Mouse (Mus musculus) adrenal gland, postnatal 0 days (tissue): ENCODE results near the gene Galnt9. TPM values are rescaled to one million over a fixed set of nuclear protein-coding genes. Genes with fewer than 3 reads are reported as not detected.

Experiments used
- microRNA-seq: library from miRNA; unstranded; fragments of <30 nt; microRNA quantifications from one replicate; pipeline ENCODE4, GENCODE M21; 2016; ENCODE audit warnings: borderline replicate concordance; ENCODE audit not compliant: insufficient number of aligned reads
- polyA plus RNA-seq: library from polyadenylated mRNA; unstranded; fragments of >200 nt; fragmentation: Nextera tagmentation; extraction: Ambion mirVana; gene quantifications from 2 replicates; pipeline ENCODE4 v1.2.1, GENCODE M21; 2015

The Galnt9 gene
- 0.36 and 0.77 TPM in 2 replicates for polyA plus RNA-seq

DNA sequence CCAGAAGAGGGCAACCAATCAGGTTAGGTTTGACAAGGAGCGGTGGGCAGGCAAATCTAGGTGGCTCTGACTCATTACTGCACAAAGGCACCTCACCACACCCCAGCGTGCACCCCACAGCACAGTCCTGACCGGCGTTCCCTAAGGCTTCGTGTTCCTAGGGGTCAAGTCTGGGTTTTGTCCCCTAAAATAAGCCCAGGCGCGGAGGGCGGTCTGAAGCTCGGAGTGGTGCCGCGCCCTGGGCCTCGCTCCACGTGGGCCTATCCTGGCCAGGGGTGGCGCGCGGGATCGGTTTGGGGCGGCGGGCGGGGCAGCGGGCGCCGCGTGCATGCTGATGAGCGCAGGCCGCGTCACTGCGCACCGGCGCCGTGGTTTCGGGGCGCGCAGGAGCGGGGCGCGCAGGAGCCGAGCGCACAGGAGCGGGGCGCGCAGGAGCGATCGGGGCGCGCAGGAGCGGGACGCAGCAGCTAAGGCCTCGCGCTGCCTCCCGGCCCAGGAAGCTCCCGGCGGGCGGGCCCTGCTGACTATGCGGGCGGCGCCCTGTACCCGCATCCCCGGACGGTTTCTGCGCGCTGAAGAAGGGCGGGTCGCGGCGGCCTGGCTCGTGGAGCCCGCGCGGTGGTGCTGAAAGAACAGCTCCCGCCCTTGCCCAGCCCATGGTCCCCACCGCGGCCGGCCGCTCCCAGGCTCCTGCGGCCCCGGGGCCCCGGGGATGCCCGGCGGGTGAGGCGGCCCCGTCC, at the start of gene Galnt9:
Gene Galnt9, plus strand, starts transcription at position 405 of the 740 bp plus-strand sequence.

DNA sequence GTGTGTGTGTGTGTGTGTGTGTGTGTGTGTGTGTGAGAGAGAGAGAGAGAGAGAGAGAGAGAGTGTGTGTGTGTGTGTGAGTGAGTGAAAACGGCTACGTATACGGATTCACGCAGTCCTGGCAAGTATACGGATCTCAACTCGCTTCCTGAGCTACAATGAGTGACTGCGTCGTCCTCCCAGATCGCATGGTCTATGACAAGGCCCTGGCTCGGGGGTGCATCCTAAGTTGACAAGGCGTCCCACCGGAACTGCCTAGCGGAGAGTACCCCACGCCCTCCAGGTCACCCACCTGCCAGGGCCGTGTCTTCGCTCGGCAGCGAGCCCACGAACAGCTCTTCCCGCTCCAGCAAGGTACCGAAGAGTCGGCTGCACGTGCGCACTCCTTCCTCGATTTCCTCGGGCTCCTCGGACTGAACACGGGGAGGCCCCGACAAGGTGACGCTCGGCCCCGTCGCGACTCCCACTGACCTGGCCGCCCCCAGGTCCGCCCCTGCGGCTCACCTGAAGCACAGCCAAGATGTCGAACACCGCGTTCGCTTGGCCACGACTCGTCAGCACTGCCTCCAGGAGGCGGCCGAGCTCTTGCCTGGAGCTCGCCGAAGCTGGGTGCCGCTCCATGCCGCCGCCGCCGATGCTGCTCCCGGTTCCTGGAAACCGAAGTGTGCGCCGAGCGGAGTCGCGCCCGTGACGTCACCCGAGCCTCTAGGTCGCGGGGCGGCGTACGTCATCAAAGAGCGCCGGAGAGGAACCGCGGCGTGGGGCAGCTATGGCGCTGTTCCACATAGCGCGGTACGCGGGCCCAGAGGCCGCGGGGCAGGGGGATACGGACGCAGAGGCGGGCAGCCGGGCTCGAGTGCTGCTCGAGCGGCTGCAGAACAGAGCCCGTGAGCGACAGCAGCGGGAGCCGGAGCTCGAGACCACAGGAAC, 108.8 kb downstream of the Galnt9 start, which contains the start of the genes Noc4l and Ddx51:
Gene Noc4l, minus strand, starts transcription at position 699 of the 930 bp plus-strand sequence.
Gene Ddx51, plus strand, starts transcription at position 733 of the 930 bp plus-strand sequence.

Small RNAs within 50 kb of the gene (microRNA-seq; reads per million reads assigned to microRNA genes)
- gene Mir7026 = 1.1 reads per million

Other genes starting within 250 kb of the Galnt9 start
- 0.35 and 1.1 TPM in 2 replicates for gene P2rx2, start 201.1 kb upstream of the Galnt9 start, polyA plus RNA-seq
- not detected in 2 replicates for gene Lrcol1, start 199.6 kb upstream of the Galnt9 start, polyA plus RNA-seq
- gene Fbrsl1, start 95.9 kb upstream of the Galnt9 start, polyA plus RNA-seq = 16.6 and 18.3 TPM in 2 replicates
- gene Noc4l, start 109.1 kb downstream of the Galnt9 start, polyA plus RNA-seq = 15.9 and 20.4 TPM in 2 replicates
- gene Ddx51, start 109.1 kb downstream of the Galnt9 start, polyA plus RNA-seq = 10.6 and 13.8 TPM in 2 replicates
- gene Ep400, start 226.4 kb downstream of the Galnt9 start, polyA plus RNA-seq = 18.8 and 25.5 TPM in 2 replicates
- gene Pus1, start 236.3 kb downstream of the Galnt9 start, polyA plus RNA-seq = 14.3 and 26.5 TPM in 2 replicates